Mouse (Mus musculus): ENCODE results near the gene Gm20388.

GRCm38 (mm10) chr8:120357504-120357903, 446.9 kb downstream of the Gm20388 start:
- TF ChIP-seq CTCF (IDR thresholded peaks at IDR 0.05; ENCODE audit: low read depth, low read length) (no peak), POLR2AphosphoS5 (IDR thresholded peaks at IDR 0.05; ENCODE audit: insufficient replicate concordance, low read depth, low read length) (no peak), GATA2 (IDR thresholded peaks at IDR 0.05; ENCODE audit: borderline replicate concordance, low read depth, low read length) (no peak), TAL1 (conservative IDR thresholded peaks at IDR 0.05; ENCODE audit: low read depth, low read length) (no peak), GATA1 (IDR thresholded peaks at IDR 0.05; ENCODE audit: borderline replicate concordance, low read length) (no peak)

Measured in G1E (cell line).